Mouse (Mus musculus) heart, embryonic 15.5 days (tissue): ENCODE data around the gene Ksr1. TPM values are rescaled to one million over a fixed set of nuclear protein-coding genes. Genes with fewer than 3 reads are reported as not detected.
"Not testable (repeated sequence)": the region's sequence is repeated elsewhere in the genome, so short reads cannot be mapped to it uniquely, and the experiment has no call there.

Source experiments
- ATAC-seq: fragments of 200-750 bp; cut with Nextera tagmentation; replicated peaks from 2 replicates; pipeline ENCODE4 v1.8.0; 2017; ENCODE audit warnings: low read depth, moderate TSS enrichment; ENCODE audit not compliant: insufficient number of reproducible peaks, insufficient read depth, low FRiP score
- H3K27ac ChIP-seq: fragments of 300-500 bp; sonication (generic); 2 replicates; pipeline ENCODE4 v1.5.1; 2015; ENCODE audit warnings: mild to moderate bottlenecking, inconsistent platforms
- H3K27me3 ChIP-seq: fragments of 300-500 bp; sonication (generic); 2 replicates; pipeline ENCODE4 v1.6.1; 2015; ENCODE audit warnings: inconsistent platforms
- H3K36me3 ChIP-seq: fragments of 300-500 bp; sonication (generic); 2 replicates; pipeline ENCODE4 v1.6.1; 2015; ENCODE audit warnings: mild to moderate bottlenecking, inconsistent platforms
- H3K4me1 ChIP-seq: fragments of 300-500 bp; sonication (generic); replicated peaks from 2 replicates; pipeline ENCODE4 v1.6.1; 2015; ENCODE audit warnings: inconsistent platforms
- H3K4me2 ChIP-seq: fragments of 300-500 bp; sonication (generic); 2 replicates; pipeline ENCODE4 v1.6.1; 2015; ENCODE audit warnings: inconsistent platforms, mild to moderate bottlenecking, moderate library complexity
- H3K4me3 ChIP-seq: fragments of 300-500 bp; sonication (generic); 2 replicates; pipeline ENCODE4 v1.5.1; 2015; ENCODE audit warnings: mild to moderate bottlenecking, inconsistent platforms
- H3K9ac ChIP-seq: fragments of 300-500 bp; sonication (generic); 2 replicates; pipeline ENCODE4 v1.6.1; 2015; ENCODE audit warnings: mild to moderate bottlenecking, inconsistent platforms
- H3K9me3 ChIP-seq: fragments of 300-500 bp; sonication (generic); replicated peaks from 2 replicates; pipeline ENCODE4 v1.6.1; 2016; ENCODE audit warnings: inconsistent platforms
- WGBS: fragments of 180-500 bp; shearing (Covaris S2); methylation state at CpG from one replicate; pipeline ENCODE4 v1.1.7; 2015; ENCODE audit warnings: mixed read lengths; 5-methylcytosine and 5-hydroxymethylcytosine counted together
- polyA plus RNA-seq: library from polyadenylated mRNA; unstranded; fragments of >200 nt; fragmentation: Nextera tagmentation; extraction: Ambion mirVana; gene quantifications from 2 replicates; pipeline ENCODE4 v1.2.1, GENCODE M21; 2015

Ksr1 gene
- polyA plus RNA-seq, 1 experiment from 2014 or later: 3.2 TPM

DNA sequence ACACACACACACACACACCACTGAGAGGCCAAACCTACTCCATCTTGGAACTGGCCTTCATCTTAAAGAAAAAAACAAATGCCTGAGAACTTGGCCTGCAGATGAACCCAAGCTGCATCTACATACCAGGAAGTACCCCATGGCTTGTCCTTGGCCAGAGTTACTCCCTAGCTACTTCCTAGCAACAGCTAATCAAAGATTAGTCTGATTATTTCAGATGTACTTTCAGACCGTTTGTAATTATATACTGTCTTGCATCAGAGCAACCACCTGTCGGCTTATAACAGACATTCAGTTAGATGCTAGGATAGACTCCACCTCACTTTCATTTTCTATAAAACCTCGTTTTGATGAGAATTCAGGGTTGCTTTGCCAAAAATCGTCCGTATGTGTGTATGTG, 139.8 kb downstream of the Ksr1 start:
- 63% methylated on average over 5 of the region's 5 CpGs for WGBS
- no peak overlapping the region for H3K4me3 ChIP-seq
- no peaks in the 10 kb centered on the region for H3K27me3 ChIP-seq
- H3K27ac ChIP-seq: no peak overlapping the region
- no peak overlapping the region for H3K9ac ChIP-seq
- H3K4me1 ChIP-seq: peaks cover 21% of the 10 kb centered on the region
- no peak for ATAC-seq
- H3K36me3 ChIP-seq: no peaks in the 10 kb centered on the region
- H3K4me2 ChIP-seq: no peak overlapping the region
- no peaks in the 10 kb centered on the region for H3K9me3 ChIP-seq

GRCm38 (mm10) chr11:79005578-79006394, 140.4 kb downstream of the Ksr1 start:
- H3K4me2 ChIP-seq: no peak overlapping the region
- H3K36me3 ChIP-seq: no peaks in the 10 kb centered on the region
- H3K9ac ChIP-seq: no peak overlapping the region
- H3K27ac ChIP-seq: no peak overlapping the region
- WGBS: 75% methylated on average over 14 of the region's 14 CpGs
- peaks cover 21% of the 10 kb centered on the region for H3K4me1 ChIP-seq
- ATAC-seq: no peak
- no peak overlapping the region for H3K4me3 ChIP-seq
- no peaks in the 10 kb centered on the region for H3K9me3 ChIP-seq
- H3K27me3 ChIP-seq: no peaks in the 10 kb centered on the region

- ATAC-seq: no peak
- Histone ChIP-seq H3K9me3 (no peaks in the 10 kb centered on the region), H3K4me1 (peaks cover 21% of the 10 kb centered on the region), H3K4me2 (no peak overlapping the region), H3K9ac (no peak overlapping the region), H3K27ac (peak overlapping the region; percentile 83), H3K36me3 (no peaks in the 10 kb centered on the region), H3K27me3 (no peaks in the 10 kb centered on the region), H3K4me3 (no peak overlapping the region)
- 65% methylated on average over 10 of the region's 10 CpGs for WGBS
Measured at GRCm38 (mm10) chr11:79003769-79004638, 142.2 kb downstream of the Ksr1 start.

DNA sequence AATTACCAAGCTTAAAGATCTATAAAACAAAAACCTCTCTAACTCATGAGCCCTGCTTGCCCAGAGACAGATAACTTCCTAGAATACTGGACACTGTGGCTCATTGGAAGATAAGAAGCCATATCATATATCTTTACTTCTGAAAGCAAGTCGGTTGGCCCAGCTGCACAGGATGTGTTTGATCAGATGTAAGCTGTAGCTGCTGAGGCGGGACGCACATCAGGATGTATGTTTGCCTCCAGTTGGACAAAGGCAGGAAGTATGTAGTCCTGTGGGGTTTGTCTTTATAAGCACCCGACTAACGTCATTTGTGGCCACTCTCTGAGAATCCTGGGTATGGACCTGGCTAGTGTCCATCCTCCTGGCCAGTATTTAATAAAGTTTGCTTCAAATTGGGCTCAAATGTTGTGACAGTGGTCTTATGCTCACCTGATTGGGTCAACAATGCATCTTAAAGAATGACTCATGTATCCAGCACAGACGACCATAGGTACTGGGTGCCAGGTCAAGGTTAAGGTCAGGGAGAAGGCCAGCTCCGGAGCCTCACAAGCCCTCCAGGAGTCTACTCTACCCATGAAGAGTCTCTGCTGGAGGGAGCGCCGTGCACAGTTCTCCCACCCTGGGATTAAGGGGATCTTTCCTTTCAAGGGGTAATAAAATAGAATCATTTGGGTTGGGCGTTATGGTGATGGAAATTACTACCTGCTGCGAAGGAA, 143.0 kb downstream of the Ksr1 start:
- H3K27ac ChIP-seq: peak overlapping the region; percentile 83
- no peak overlapping the region for H3K4me2 ChIP-seq
- H3K36me3 ChIP-seq: no peaks in the 10 kb centered on the region
- peaks cover 21% of the 10 kb centered on the region for H3K4me1 ChIP-seq
- H3K9ac ChIP-seq: no peak overlapping the region
- 60% methylated on average over 11 of the region's 11 CpGs for WGBS
- H3K27me3 ChIP-seq: no peaks in the 10 kb centered on the region
- no peak overlapping the region for H3K4me3 ChIP-seq
- H3K9me3 ChIP-seq: no peaks in the 10 kb centered on the region
- peak; percentile 75 for ATAC-seq

GRCm38 (mm10) chr11:79002551-79002951, 143.7 kb downstream of the Ksr1 start:
- H3K36me3 ChIP-seq: no peaks in the 10 kb centered on the region
- no peak overlapping the region for H3K4me2 ChIP-seq
- 53% methylated on average over 5 of the region's 5 CpGs for WGBS
- H3K27ac ChIP-seq: peak overlapping the region; percentile 83
- peak; percentile 63 for ATAC-seq
- no peak overlapping the region for H3K4me3 ChIP-seq
- no peaks in the 10 kb centered on the region for H3K9me3 ChIP-seq
- H3K27me3 ChIP-seq: no peaks in the 10 kb centered on the region
- peaks cover 21% of the 10 kb centered on the region for H3K4me1 ChIP-seq
- no peak overlapping the region for H3K9ac ChIP-seq

DNA sequence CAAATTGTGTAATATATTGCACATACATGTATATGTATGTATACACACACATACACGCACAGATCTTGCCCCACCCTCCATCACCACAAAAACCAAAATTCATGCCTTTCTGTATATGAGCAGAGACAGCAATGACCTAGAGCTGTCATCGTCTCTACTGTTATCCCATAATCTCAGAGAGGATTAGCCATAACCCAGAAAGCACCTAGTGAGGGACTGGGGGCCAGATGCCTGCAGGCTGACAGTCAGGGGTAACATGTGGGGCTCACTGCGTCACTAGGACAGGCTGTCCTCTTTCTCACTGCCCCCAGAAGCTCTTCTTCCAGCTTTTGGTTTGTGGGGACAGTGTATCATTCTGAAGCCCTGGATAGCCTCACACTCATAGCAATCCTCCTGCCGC, 144.3 kb downstream of the Ksr1 start:
- no peaks in the 10 kb centered on the region for H3K36me3 ChIP-seq
- peak overlapping the region; percentile 83 for H3K27ac ChIP-seq
- H3K4me3 ChIP-seq: no peak overlapping the region
- ATAC-seq: no peak
- no peaks in the 10 kb centered on the region for H3K27me3 ChIP-seq
- 81% methylated on average over 4 of the region's 4 CpGs for WGBS
- peaks cover 21% of the 10 kb centered on the region for H3K4me1 ChIP-seq
- no peak overlapping the region for H3K9ac ChIP-seq
- no peaks in the 10 kb centered on the region for H3K9me3 ChIP-seq
- H3K4me2 ChIP-seq: no peak overlapping the region

- 75% methylated on average over 6 of the region's 6 CpGs for WGBS
- no peaks in the 10 kb centered on the region for H3K36me3 ChIP-seq
- H3K4me3 ChIP-seq: no peak overlapping the region
- no peak overlapping the region for H3K27ac ChIP-seq
- no peaks in the 10 kb centered on the region for H3K9me3 ChIP-seq
- peaks cover 17% of the 10 kb centered on the region for H3K4me1 ChIP-seq
- H3K27me3 ChIP-seq: no peaks in the 10 kb centered on the region
- H3K9ac ChIP-seq: no peak overlapping the region
- ATAC-seq: no peak
- no peak overlapping the region for H3K4me2 ChIP-seq
Measured at GRCm38 (mm10) chr11:78999118-78999517, 147.1 kb downstream of the Ksr1 start.

- H3K4me1 ChIP-seq, H3K9ac ChIP-seq, ATAC-seq, H3K4me3 ChIP-seq, H3K27me3 ChIP-seq, H3K4me2 ChIP-seq, H3K36me3 ChIP-seq, H3K27ac ChIP-seq, H3K9me3 ChIP-seq: not testable (repeated sequence)
- WGBS: 74% methylated on average over 5 of the region's 5 CpGs
Measured at GRCm38 (mm10) chr11:78990875-78991543, 155.2 kb downstream of the Ksr1 start.

DNA sequence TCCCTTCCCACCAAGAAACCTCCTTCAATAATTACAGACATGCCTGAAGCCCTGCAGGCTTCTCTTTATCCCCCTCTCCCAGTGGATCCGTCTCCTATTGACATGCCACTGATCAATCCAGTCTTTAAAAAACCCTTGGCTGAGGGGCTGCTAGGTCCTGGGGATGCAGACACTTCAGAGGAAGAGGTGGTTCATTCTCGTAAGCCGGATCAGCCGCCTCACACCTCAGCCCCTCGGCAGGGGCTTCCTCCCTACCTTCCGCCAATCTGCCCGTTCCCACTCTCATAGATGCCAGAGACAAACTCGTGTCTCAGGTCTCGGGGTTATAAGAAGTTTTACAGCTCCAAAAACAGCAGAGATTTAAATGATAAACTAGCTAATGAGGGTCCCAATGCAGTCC, 156.1 kb downstream of the Ksr1 start:
- no peak overlapping the region for H3K4me3 ChIP-seq

GRCm38 (mm10) chr11:78989206-78989605, 157.0 kb downstream of the Ksr1 start:
- WGBS: 89% methylated on average over 11 of the region's 11 CpGs
- H3K9ac ChIP-seq, H3K27ac ChIP-seq, H3K36me3 ChIP-seq, H3K9me3 ChIP-seq, H3K4me1 ChIP-seq, ATAC-seq, H3K4me2 ChIP-seq, H3K4me3 ChIP-seq, H3K27me3 ChIP-seq: not testable (repeated sequence)

More for the DNA sequence above, 156.1 kb downstream of the Ksr1 start:
- Histone ChIP-seq H3K27ac (no peak overlapping the region), H3K9ac (no peak overlapping the region), H3K4me1 (peaks cover 2% of the 10 kb centered on the region), H3K36me3 (no peaks in the 10 kb centered on the region), H3K27me3 (no peaks in the 10 kb centered on the region), H3K4me2 (no peak overlapping the region), H3K9me3 (no peaks in the 10 kb centered on the region; the same call in 1 of the 2 replicates)
- no peak for ATAC-seq
- 87% methylated on average over 9 of the region's 9 CpGs for WGBS
